Mouse (Mus musculus): ENCODE measurements around the gene Hspa1b.
"Not testable (repeated sequence)": the region's sequence is repeated elsewhere in the genome, so short reads cannot be mapped to it uniquely, and the experiment has no call there.

DNA sequence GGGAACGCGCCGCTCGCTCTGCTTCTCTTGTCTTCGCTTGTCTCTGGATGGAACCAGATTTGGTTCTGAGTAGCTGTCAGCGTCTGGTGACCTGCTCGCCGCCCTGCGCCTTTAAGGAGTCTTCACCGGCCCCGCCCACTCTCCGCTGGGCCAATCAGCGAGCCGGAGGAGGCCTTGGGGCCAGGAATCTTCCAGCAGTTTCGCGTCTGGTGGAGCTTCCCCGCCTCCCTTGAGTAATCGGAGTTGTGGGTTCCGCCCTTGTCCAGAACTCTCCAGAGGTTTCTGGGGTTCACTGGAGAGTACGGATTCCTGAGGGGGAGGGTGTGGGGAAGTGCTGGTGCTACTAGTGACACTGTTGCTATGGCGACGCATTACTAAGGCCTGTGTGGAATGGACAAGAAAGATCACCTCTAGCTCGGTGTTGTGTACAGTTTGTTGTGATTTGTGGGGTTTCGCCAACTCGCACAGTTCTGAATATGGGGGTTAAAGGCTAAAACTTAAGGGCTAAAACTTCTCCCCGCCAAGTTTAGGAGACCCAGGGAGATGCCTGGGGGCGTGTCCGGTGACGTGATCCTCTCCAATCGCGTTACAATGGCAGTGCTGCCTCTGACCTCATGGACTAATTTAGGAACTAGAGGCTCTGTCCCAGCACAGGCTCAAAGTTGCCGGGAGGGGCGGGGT is 13.2 kb upstream of the Hspa1b start, which contains the start of the genes Hspa1a and Hspa1l:
- TF ChIP-seq CTCF (conservative IDR thresholded peaks at IDR 0.05; ENCODE audit: low read length); POU5F1 (IDR thresholded peaks at IDR 0.05; ENCODE audit: borderline replicate concordance, low read length): not testable (repeated sequence)

Data from E14TG2a.4 (cell line).